Mouse (Mus musculus): ENCODE results near the gene Tango6. TPM values are rescaled to one million over a fixed set of nuclear protein-coding genes. Genes with fewer than 3 reads are reported as not detected.
"Not testable (repeated sequence)": the region's sequence is repeated elsewhere in the genome, so short reads cannot be mapped to it uniquely, and the experiment has no call there.

Gene Tango6
- polyA plus RNA-seq, 1 experiment from 2014 or later, result 7.6 TPM

DNA sequence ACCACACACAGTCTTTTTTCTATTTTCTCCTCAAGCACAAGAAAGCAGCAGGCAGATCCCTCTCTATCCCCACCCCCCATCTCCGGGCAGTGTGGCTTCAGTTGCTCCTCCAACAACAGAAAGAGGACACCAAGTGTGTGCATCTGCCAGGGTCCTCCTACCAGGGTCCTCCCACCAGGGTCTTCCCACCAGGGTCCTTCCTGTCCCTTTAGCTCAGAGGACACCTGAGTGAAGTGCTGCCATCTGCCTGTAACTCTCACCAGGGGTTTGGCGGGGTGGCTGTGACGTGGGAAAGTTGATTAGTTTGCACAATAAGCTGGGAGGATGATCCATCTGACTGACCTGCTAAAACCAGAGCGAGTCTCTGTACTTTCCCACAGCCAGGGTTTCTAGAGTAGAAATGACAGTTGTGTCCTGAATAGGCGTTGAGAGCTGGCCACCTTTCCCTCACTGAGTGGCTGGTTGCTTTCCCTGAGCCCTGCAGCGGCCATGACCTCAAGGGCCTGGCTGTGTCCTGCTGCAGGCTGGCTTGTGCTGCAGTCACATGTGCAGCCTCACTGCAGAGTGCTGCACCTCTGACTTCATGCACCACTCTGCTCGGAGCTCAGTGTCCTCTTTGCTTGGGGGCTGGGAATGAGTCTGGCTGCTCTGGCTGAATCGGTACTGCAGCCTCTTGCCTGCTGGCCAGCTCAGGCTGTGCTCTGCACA is 171.8 kb downstream of the Tango6 start:
- H3K27me3 ChIP-seq (replicated peaks), result no peaks in the 10 kb centered on the region
- no peaks in the 10 kb centered on the region for H3K9me3 ChIP-seq
- H3K27ac ChIP-seq (replicated peaks), result peak overlapping the region; percentile 28
- no peak overlapping the region for H3K4me2 ChIP-seq
- peaks cover 15% of the 10 kb centered on the region for H3K4me1 ChIP-seq
- 25% methylated on average over 8 of the region's 8 CpGs for WGBS
- H3K9ac ChIP-seq, result peak overlapping the region; percentile 52; the same call in 1 of the 2 replicates
- peaks cover 12% of the 10 kb centered on the region for H3K36me3 ChIP-seq
- no peak for ATAC-seq (ENCODE audit: extremely low read depth, insufficient number of reproducible peaks, low FRiP score, low TSS enrichment)
- H3K4me3 ChIP-seq, result no peak overlapping the region

- no peak overlapping the region for H3K4me3 ChIP-seq
- H3K36me3 ChIP-seq, result peaks cover 12% of the 10 kb centered on the region
- peak overlapping the region; percentile 28; the same call in 1 of the 2 replicates for H3K27ac ChIP-seq (replicated peaks)
- WGBS, result 78% methylated on average over 3 of the region's 3 CpGs
- H3K4me2 ChIP-seq, result no peak overlapping the region
- H3K9ac ChIP-seq, result peak overlapping the region; percentile 28; the same call in 1 of the 2 replicates
- no peaks in the 10 kb centered on the region for H3K27me3 ChIP-seq (replicated peaks)
- no peak for ATAC-seq (ENCODE audit: extremely low read depth, insufficient number of reproducible peaks, low FRiP score, low TSS enrichment)
- H3K4me1 ChIP-seq, result peaks cover 13% of the 10 kb centered on the region
- no peaks in the 10 kb centered on the region for H3K9me3 ChIP-seq
Measured at GRCm38 (mm10) chr8:106855242-106855562, 172.3 kb downstream of the Tango6 start.

DNA sequence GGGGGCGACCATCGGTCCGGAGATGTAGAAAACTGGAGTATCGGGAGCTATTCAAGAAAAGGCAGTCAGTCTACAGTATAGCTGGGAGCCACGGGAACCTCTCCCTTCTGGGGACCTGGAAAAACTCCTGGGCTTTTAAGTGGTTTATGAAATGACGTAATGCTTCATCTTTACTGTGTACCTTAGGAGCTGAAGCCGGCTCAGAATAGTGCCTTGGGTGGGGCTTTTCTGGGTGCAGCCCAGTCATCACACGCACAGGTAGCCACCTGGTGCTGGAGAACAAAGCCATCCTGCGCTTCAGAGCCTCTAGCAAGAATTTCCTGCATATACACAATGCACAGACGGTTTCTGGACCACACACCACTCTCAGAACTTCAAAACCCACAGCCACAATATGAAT is 180.0 kb downstream of the Tango6 start:
- Histone ChIP-seq H3K9ac (no peak overlapping the region), H3K4me1 (no peaks in the 10 kb centered on the region), H3K4me3 (no peak overlapping the region), H3K4me2 (no peak overlapping the region), H3K9me3 (no peaks in the 10 kb centered on the region), H3K27ac (replicated peaks) (no peak overlapping the region), H3K27me3 (replicated peaks) (peaks cover 10% of the 10 kb centered on the region), H3K36me3 (no peaks in the 10 kb centered on the region)
- WGBS, result 86% methylated on average over 10 of the region's 10 CpGs
- no peak for ATAC-seq (ENCODE audit: extremely low read depth, insufficient number of reproducible peaks, low FRiP score, low TSS enrichment)

DNA sequence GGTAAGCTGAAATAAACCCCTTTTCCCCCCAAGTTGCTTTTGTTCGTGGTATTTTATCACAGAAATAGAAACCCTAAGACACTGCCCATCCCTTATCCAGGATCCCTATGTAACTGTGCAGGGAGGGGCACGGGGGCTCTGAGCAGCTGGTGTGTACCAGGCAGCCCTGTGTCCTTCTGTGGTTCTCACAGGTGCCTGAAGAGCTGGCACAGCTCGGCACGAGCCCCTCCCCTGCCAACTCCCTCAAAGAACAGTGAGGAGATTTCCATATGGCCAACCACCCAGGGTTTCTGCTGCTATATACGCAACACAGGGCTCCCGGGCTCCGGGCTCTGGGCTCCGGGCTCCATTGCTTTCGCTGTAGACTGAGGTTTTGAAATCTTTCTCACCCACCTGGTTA is 182.5 kb downstream of the Tango6 start:
- Histone ChIP-seq H3K4me3 (no peak overlapping the region), H3K4me1 (peaks cover 3% of the 10 kb centered on the region; the same call in 1 of the 2 replicates), H3K36me3 (no peaks in the 10 kb centered on the region), H3K27ac (replicated peaks) (no peak overlapping the region), H3K27me3 (replicated peaks) (peaks cover 35% of the 10 kb centered on the region), H3K9me3 (no peaks in the 10 kb centered on the region), H3K9ac (no peak overlapping the region), H3K4me2 (no peak overlapping the region)
- WGBS, result 71% methylated on average over 9 of the region's 9 CpGs
- ATAC-seq (ENCODE audit: extremely low read depth, insufficient number of reproducible peaks, low FRiP score, low TSS enrichment), result no peak

GRCm38 (mm10) chr8:106870051-106870450 is 187.2 kb downstream of the Tango6 start, which contains the start of gene Has3:
TSS of gene Has3 (plus strand) at chr8:106870242.
- no peak for ATAC-seq (ENCODE audit: extremely low read depth, insufficient number of reproducible peaks, low FRiP score, low TSS enrichment)
- H3K36me3 ChIP-seq, result peaks cover 14% of the 10 kb centered on the region
- WGBS, result 1% methylated on average over 18 of the region's 18 CpGs
- peaks cover 80% of the 10 kb centered on the region for H3K27me3 ChIP-seq (replicated peaks)
- no peak within 1 kb of the TSS for H3K27ac ChIP-seq (replicated peaks)
- no peaks in the 10 kb centered on the region for H3K9me3 ChIP-seq
- H3K4me3 ChIP-seq, result peak within 1 kb of the TSS; percentile 72
- H3K4me2 ChIP-seq, result peak within 1 kb of the TSS; percentile 100
- peak within 1 kb of the TSS; percentile 83 for H3K9ac ChIP-seq
- H3K4me1 ChIP-seq, result peaks cover 27% of the 10 kb centered on the region

- WGBS, result under 1% methylated on average over 58 of the region's 63 CpGs
- peaks cover 14% of the 10 kb centered on the region for H3K36me3 ChIP-seq
- H3K4me1 ChIP-seq, result peaks cover 33% of the 10 kb centered on the region
- no peaks in the 10 kb centered on the region for H3K9me3 ChIP-seq
- H3K4me2 ChIP-seq, result peak overlapping the region; percentile 100
- peaks cover 80% of the 10 kb centered on the region for H3K27me3 ChIP-seq (replicated peaks)
- no peak overlapping the region for H3K27ac ChIP-seq (replicated peaks)
- H3K4me3 ChIP-seq, result peak overlapping the region; percentile 72
- no peak for ATAC-seq (ENCODE audit: extremely low read depth, insufficient number of reproducible peaks, low FRiP score, low TSS enrichment)
- peak overlapping the region; percentile 83 for H3K9ac ChIP-seq
Measured at GRCm38 (mm10) chr8:106870537-106871327, 187.9 kb downstream of the Tango6 start.

DNA sequence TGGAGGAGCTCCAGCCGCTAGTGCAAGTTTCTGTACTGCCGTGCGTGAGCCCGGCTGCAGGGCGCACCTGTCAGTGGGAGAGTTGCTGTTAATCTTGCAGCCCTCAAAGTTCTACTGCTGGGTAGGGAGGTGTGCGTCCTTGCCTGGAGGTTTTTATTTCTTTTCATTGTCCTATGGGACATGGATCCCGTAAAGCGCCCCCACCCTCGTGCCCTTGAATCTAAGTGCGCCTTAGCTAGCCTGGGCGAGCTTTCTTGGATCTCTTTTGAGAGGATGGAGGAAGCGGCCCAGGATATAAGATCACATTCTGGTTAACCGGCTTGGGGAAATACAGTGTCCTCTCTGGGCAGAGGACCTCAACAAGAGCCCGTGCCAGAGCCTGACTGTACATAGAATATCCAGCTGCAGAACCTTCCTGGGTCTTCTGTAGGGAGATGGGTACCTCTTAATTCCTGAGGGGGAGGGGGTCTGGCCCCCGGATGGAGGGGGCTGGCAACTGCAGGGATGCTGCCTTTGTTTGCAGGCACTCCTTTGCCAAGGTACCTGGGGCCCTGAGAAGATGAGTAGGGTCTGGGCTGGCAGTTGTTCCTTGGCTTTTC is 188.6 kb downstream of the Tango6 start:
- peak overlapping the region; percentile 72 for H3K4me3 ChIP-seq
- no peak overlapping the region for H3K27ac ChIP-seq (replicated peaks)
- 1% methylated on average over 15 of the region's 15 CpGs for WGBS
- H3K4me2 ChIP-seq, result peak overlapping the region; percentile 100
- H3K36me3 ChIP-seq, result peaks cover 17% of the 10 kb centered on the region
- no peaks in the 10 kb centered on the region for H3K9me3 ChIP-seq
- H3K27me3 ChIP-seq (replicated peaks), result peaks cover 80% of the 10 kb centered on the region
- peak overlapping the region; percentile 83 for H3K9ac ChIP-seq
- ATAC-seq (ENCODE audit: extremely low read depth, insufficient number of reproducible peaks, low FRiP score, low TSS enrichment), result no peak
- peaks cover 40% of the 10 kb centered on the region for H3K4me1 ChIP-seq

GRCm38 (mm10) chr8:106871931-106872371 is 189.1 kb downstream of the Tango6 start:
- Histone ChIP-seq H3K4me3 (peak overlapping the region; percentile 72), H3K27me3 (replicated peaks) (peaks cover 76% of the 10 kb centered on the region), H3K9me3 (no peaks in the 10 kb centered on the region), H3K4me2 (peak overlapping the region; percentile 100), H3K36me3 (peaks cover 22% of the 10 kb centered on the region), H3K27ac (replicated peaks) (no peak overlapping the region), H3K4me1 (peaks cover 45% of the 10 kb centered on the region), H3K9ac (peak overlapping the region; percentile 83)
- WGBS, result under 1% methylated on average over 22 of the region's 22 CpGs
- ATAC-seq (ENCODE audit: extremely low read depth, insufficient number of reproducible peaks, low FRiP score, low TSS enrichment), result peak; percentile 32; the same call in 1 of the 2 replicates

DNA sequence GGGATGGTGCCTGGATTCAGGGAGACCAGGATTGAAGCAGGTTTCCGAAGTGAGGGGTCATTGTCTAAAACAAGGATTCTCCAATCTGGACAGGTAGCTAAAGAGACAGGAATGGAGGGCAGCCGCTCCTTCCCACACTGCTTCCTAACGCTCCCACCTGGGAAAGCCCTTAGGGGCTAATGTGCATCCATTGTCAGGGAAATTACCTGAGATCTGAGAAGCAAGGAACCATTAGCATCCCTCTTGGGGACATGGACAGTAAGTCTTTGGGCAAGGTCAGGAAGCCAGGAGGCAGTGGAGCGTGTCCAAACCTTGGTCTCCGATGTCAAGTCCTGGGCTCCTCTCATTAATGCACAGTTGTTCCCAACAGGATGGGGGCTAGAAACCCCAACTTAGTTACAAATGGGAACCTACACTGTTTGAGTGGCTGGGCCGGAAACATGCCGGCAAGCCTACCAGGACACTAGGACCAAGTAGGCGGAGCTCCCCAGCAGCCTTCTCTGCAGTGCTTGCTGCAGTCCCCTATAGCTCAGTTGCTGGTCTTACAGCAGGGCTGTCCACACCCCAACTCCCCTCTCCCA is 189.7 kb downstream of the Tango6 start:
- WGBS, result 8% methylated on average over 8 of the region's 8 CpGs
- H3K4me3 ChIP-seq, result peak overlapping the region; percentile 72
- H3K4me2 ChIP-seq, result peak overlapping the region; percentile 100
- H3K27me3 ChIP-seq (replicated peaks), result peaks cover 70% of the 10 kb centered on the region
- peak overlapping the region; percentile 83 for H3K9ac ChIP-seq
- peaks cover 27% of the 10 kb centered on the region for H3K36me3 ChIP-seq
- H3K4me1 ChIP-seq, result peaks cover 48% of the 10 kb centered on the region
- ATAC-seq (ENCODE audit: extremely low read depth, insufficient number of reproducible peaks, low FRiP score, low TSS enrichment), result no peak
- H3K9me3 ChIP-seq, result no peaks in the 10 kb centered on the region
- H3K27ac ChIP-seq (replicated peaks), result no peak overlapping the region

- peaks cover 88% of the 10 kb centered on the region for H3K36me3 ChIP-seq
- H3K4me3 ChIP-seq, result no peak overlapping the region
- no peak overlapping the region for H3K9ac ChIP-seq
- H3K4me2 ChIP-seq, result no peak overlapping the region
- no peaks in the 10 kb centered on the region for H3K27me3 ChIP-seq (replicated peaks)
- peaks cover 20% of the 10 kb centered on the region for H3K4me1 ChIP-seq
- no peak for ATAC-seq (ENCODE audit: extremely low read depth, insufficient number of reproducible peaks, low FRiP score, low TSS enrichment)
- H3K9me3 ChIP-seq, result no peaks in the 10 kb centered on the region
- no peak overlapping the region for H3K27ac ChIP-seq (replicated peaks)
- 88% methylated on average over 8 of the region's 8 CpGs for WGBS
Measured at GRCm38 (mm10) chr8:106880121-106880707, 197.3 kb downstream of the Tango6 start.

- WGBS, result 95% methylated on average over 11 of the region's 11 CpGs
- not testable (repeated sequence) for ATAC-seq (ENCODE audit: extremely low read depth, insufficient number of reproducible peaks, low FRiP score, low TSS enrichment)
Measured at GRCm38 (mm10) chr8:106884094-106884493, 201.2 kb downstream of the Tango6 start.

More at GRCm38 (mm10) chr8:106884094-106884493, 201.2 kb downstream of the Tango6 start:
- H3K27ac ChIP-seq (replicated peaks); H3K4me2 ChIP-seq; H3K9me3 ChIP-seq; H3K27me3 ChIP-seq (replicated peaks); H3K9ac ChIP-seq; H3K4me3 ChIP-seq: not testable (repeated sequence)
- H3K36me3 ChIP-seq, result peaks cover 79% of the 10 kb centered on the region
- peaks cover 18% of the 10 kb centered on the region for H3K4me1 ChIP-seq
